Mouse (Mus musculus) forebrain, embryonic 16.5 days (tissue): ENCODE data around the gene Gpr65. TPM values are rescaled to one million over a fixed set of nuclear protein-coding genes. Genes with fewer than 3 reads are reported as not detected.

Source experiments
- ATAC-seq: fragments of 200-750 bp; cut with Nextera tagmentation; 2 replicates; pipeline ENCODE4 v1.8.0; 2017; ENCODE audit warnings: mild to moderate bottlenecking, moderate library complexity
- H3K27ac ChIP-seq: fragments of 300-500 bp; sonication (generic); 2 replicates; pipeline ENCODE4 v1.5.1; 2014; ENCODE audit warnings: low read length, control low read depth
- H3K27me3 ChIP-seq: fragments of 300-500 bp; sonication (generic); replicated peaks from 2 replicates; pipeline ENCODE4 v1.6.1; 2014; ENCODE audit warnings: low read length; ENCODE audit not compliant: control insufficient read depth, insufficient read depth
- H3K36me3 ChIP-seq: fragments of 300-500 bp; sonication (generic); 2 replicates; pipeline ENCODE4 v1.6.1; 2014; ENCODE audit not compliant: control insufficient read depth, insufficient read depth
- H3K4me1 ChIP-seq: fragments of 300-500 bp; sonication (generic); replicated peaks from 2 replicates; pipeline ENCODE4 v1.6.1; 2014; ENCODE audit warnings: low read length; ENCODE audit not compliant: control insufficient read depth, insufficient read depth
- H3K4me2 ChIP-seq: fragments of 300-500 bp; sonication (generic); 2 replicates; pipeline ENCODE4 v1.6.1; 2014; ENCODE audit warnings: mild to moderate bottlenecking, low read length, control low read depth
- H3K4me3 ChIP-seq: fragments of 300-500 bp; sonication (generic); replicated peaks from 2 replicates; pipeline ENCODE4 v1.5.1; 2014; ENCODE audit warnings: mild to moderate bottlenecking, low read length, control low read depth
- H3K9ac ChIP-seq: fragments of 300-500 bp; sonication (generic); replicated peaks from 2 replicates; pipeline ENCODE4 v1.6.1; 2014; ENCODE audit warnings: low read depth, low read length, control low read depth
- H3K9me3 ChIP-seq: fragments of 300-500 bp; sonication (generic); 2 replicates; pipeline ENCODE4 v1.6.1; 2016; ENCODE audit warnings: low read length; ENCODE audit not compliant: control insufficient read depth
- WGBS: fragments of 180-500 bp; shearing (Covaris S2); extraction: QIAGEN DNeasy Blood & Tissue Kit; methylation state at CpG from one replicate; pipeline ENCODE4 v1.1.7; 2014; 5-methylcytosine and 5-hydroxymethylcytosine counted together
- polyA plus RNA-seq: library from polyadenylated mRNA; unstranded; fragments of >200 nt; fragmentation: Nextera tagmentation; extraction: Ambion mirVana; gene quantifications from 2 replicates; pipeline ENCODE4 v1.2.1, GENCODE M21; 2015

Gpr65 gene
- polyA plus RNA-seq, 1 experiment from 2014 or later: not detected

- H3K9me3 ChIP-seq: no peaks in the 10 kb centered on the region
- H3K36me3 ChIP-seq: no peaks in the 10 kb centered on the region
- no peak overlapping the region for H3K27ac ChIP-seq
- H3K9ac ChIP-seq: no peak overlapping the region
- H3K4me3 ChIP-seq: no peak overlapping the region
- WGBS: 72% methylated on average over 7 of the region's 7 CpGs
- ATAC-seq: no peak
- no peaks in the 10 kb centered on the region for H3K4me1 ChIP-seq
- no peaks in the 10 kb centered on the region for H3K27me3 ChIP-seq
- H3K4me2 ChIP-seq: no peak overlapping the region
Observed at GRCm38 (mm10) chr12:98272433-98272832, 4.0 kb downstream of the Gpr65 start.

GRCm38 (mm10) chr12:98280530-98280929, 12.1 kb downstream of the Gpr65 start:
- Histone ChIP-seq H3K4me2 (no peak overlapping the region), H3K4me1 (no peaks in the 10 kb centered on the region), H3K9me3 (no peaks in the 10 kb centered on the region), H3K36me3 (no peaks in the 10 kb centered on the region), H3K27ac (no peak overlapping the region), H3K4me3 (no peak overlapping the region), H3K9ac (no peak overlapping the region), H3K27me3 (no peaks in the 10 kb centered on the region)
- WGBS: 34% methylated on average over 5 of the region's 5 CpGs
- peak; percentile 57; the same call in 1 of the 2 replicates for ATAC-seq

- Histone ChIP-seq H3K4me1 (no peaks in the 10 kb centered on the region), H3K36me3 (no peaks in the 10 kb centered on the region), H3K4me2 (no peak overlapping the region), H3K9me3 (no peaks in the 10 kb centered on the region), H3K27ac (no peak overlapping the region), H3K27me3 (no peaks in the 10 kb centered on the region), H3K9ac (no peak overlapping the region), H3K4me3 (no peak overlapping the region)
- 72% methylated on average over 8 of the region's 8 CpGs for WGBS
- no peak for ATAC-seq
Observed at GRCm38 (mm10) chr12:98280996-98281395, 12.6 kb downstream of the Gpr65 start.

GRCm38 (mm10) chr12:98282776-98283486, 14.5 kb downstream of the Gpr65 start:
- Histone ChIP-seq H3K27ac (no peak overlapping the region), H3K9ac (no peak overlapping the region), H3K4me2 (no peak overlapping the region), H3K4me3 (no peak overlapping the region), H3K27me3 (no peaks in the 10 kb centered on the region), H3K4me1 (no peaks in the 10 kb centered on the region), H3K9me3 (no peaks in the 10 kb centered on the region), H3K36me3 (no peaks in the 10 kb centered on the region)
- no peak for ATAC-seq
- WGBS: 82% methylated on average over 14 of the region's 14 CpGs

GRCm38 (mm10) chr12:98283487-98283860, 15.0 kb downstream of the Gpr65 start:
- ATAC-seq: no peak
- H3K4me3 ChIP-seq: no peak overlapping the region
- WGBS: 61% methylated on average over 3 of the region's 3 CpGs

GRCm38 (mm10) chr12:98284477-98284876, 16.0 kb downstream of the Gpr65 start:
- Histone ChIP-seq H3K4me3 (no peak overlapping the region), H3K27ac (no peak overlapping the region), H3K36me3 (no peaks in the 10 kb centered on the region), H3K27me3 (no peaks in the 10 kb centered on the region), H3K9me3 (no peaks in the 10 kb centered on the region), H3K9ac (no peak overlapping the region), H3K4me1 (no peaks in the 10 kb centered on the region), H3K4me2 (no peak overlapping the region)
- no peak for ATAC-seq
- WGBS: 82% methylated on average over 3 of the region's 3 CpGs

More at GRCm38 (mm10) chr12:98283487-98283860, 15.0 kb downstream of the Gpr65 start:
- no peaks in the 10 kb centered on the region for H3K4me1 ChIP-seq
- H3K27me3 ChIP-seq: no peaks in the 10 kb centered on the region
- H3K36me3 ChIP-seq: no peaks in the 10 kb centered on the region
- H3K9ac ChIP-seq: no peak overlapping the region
- H3K4me2 ChIP-seq: no peak overlapping the region
- no peak overlapping the region for H3K27ac ChIP-seq
- H3K9me3 ChIP-seq: no peaks in the 10 kb centered on the region

GRCm38 (mm10) chr12:98290475-98290874, 22.0 kb downstream of the Gpr65 start:
- Histone ChIP-seq H3K4me3 (no peak overlapping the region), H3K9ac (no peak overlapping the region), H3K4me2 (no peak overlapping the region), H3K27ac (no peak overlapping the region), H3K27me3 (no peaks in the 10 kb centered on the region), H3K4me1 (no peaks in the 10 kb centered on the region), H3K36me3 (no peaks in the 10 kb centered on the region), H3K9me3 (no peaks in the 10 kb centered on the region)
- 93% methylated on average over 3 of the region's 3 CpGs for WGBS
- ATAC-seq: no peak

GRCm38 (mm10) chr12:98292278-98292677, 23.8 kb downstream of the Gpr65 start:
- H3K4me2 ChIP-seq: no peak overlapping the region
- 84% methylated on average over 4 of the region's 4 CpGs for WGBS
- H3K4me3 ChIP-seq: no peak overlapping the region
- no peak overlapping the region for H3K27ac ChIP-seq
- no peaks in the 10 kb centered on the region for H3K9me3 ChIP-seq
- H3K4me1 ChIP-seq: no peaks in the 10 kb centered on the region
- ATAC-seq: no peak
- no peaks in the 10 kb centered on the region for H3K27me3 ChIP-seq
- H3K36me3 ChIP-seq: no peaks in the 10 kb centered on the region
- no peak overlapping the region for H3K9ac ChIP-seq

- H3K36me3 ChIP-seq: no peaks in the 10 kb centered on the region
- no peak overlapping the region for H3K27ac ChIP-seq
- H3K9ac ChIP-seq: no peak overlapping the region
- no peaks in the 10 kb centered on the region for H3K9me3 ChIP-seq
- 88% methylated on average over 2 of the region's 2 CpGs for WGBS
- no peaks in the 10 kb centered on the region for H3K4me1 ChIP-seq
- H3K27me3 ChIP-seq: no peaks in the 10 kb centered on the region
- no peak overlapping the region for H3K4me3 ChIP-seq
- no peak for ATAC-seq
- H3K4me2 ChIP-seq: no peak overlapping the region
Observed at GRCm38 (mm10) chr12:98294241-98294640, 25.8 kb downstream of the Gpr65 start.

GRCm38 (mm10) chr12:98301980-98302379, 33.5 kb downstream of the Gpr65 start:
- H3K36me3 ChIP-seq: no peaks in the 10 kb centered on the region
- ATAC-seq: no peak
- H3K4me1 ChIP-seq: no peaks in the 10 kb centered on the region
- H3K27me3 ChIP-seq: no peaks in the 10 kb centered on the region
- no peak overlapping the region for H3K4me2 ChIP-seq
- H3K9ac ChIP-seq: no peak overlapping the region
- no peak overlapping the region for H3K27ac ChIP-seq
- no peak overlapping the region for H3K4me3 ChIP-seq
- 92% methylated on average over 5 of the region's 5 CpGs for WGBS
- no peaks in the 10 kb centered on the region for H3K9me3 ChIP-seq
